Mouse (Mus musculus): ENCODE data around the gene Rock2.
A peak's percentile ranks its signal among the peaks of the same experiment; 100 is the strongest.

The Rock2 gene

DNA sequence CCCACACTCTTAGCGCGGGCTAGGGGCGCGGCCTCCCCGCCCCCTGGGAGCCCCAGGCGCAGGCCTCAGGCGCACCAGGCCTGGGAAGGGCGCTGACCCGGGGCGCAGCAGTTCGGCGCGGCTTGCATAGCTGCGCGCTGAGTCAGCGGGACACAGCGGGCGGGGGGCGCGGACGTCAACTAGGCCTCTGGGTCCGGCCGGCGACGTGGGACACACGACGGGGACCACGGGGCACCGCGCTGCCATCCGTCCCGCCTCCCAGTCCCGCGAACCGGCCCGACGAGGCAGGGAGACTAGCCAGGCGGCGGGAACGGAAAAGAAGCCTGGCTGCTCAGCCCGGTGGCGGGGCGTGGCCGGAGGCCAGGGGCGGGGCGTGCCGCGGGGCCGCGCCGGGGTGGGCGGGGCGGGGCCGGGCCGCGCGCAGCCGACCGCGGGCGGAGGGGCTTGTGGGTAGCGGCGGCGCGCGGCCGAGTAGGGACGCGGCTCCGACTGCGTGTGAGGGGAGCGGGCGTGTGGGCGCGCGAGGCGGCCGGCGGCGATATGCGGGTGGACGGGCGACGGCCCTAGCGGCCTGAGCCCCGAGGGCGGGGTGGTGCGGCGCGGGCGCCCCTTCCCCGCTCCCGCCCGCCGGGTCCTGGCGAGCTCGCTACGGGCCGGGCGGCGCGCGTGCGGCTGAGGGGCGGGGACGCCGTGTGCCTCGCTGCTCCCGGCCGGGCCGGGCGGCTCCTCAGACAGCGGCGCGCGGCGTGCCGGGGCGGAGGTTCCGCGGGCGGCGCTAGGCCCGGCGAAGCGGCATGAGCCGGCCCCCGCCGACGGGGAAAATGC lies at the start of gene Rock2:
Gene Rock2, plus strand, starts transcription at position 500 of the 825 bp plus-strand sequence.
- peak; percentile 82 for DNase-seq (ENCODE audit: low spot score)

DNA sequence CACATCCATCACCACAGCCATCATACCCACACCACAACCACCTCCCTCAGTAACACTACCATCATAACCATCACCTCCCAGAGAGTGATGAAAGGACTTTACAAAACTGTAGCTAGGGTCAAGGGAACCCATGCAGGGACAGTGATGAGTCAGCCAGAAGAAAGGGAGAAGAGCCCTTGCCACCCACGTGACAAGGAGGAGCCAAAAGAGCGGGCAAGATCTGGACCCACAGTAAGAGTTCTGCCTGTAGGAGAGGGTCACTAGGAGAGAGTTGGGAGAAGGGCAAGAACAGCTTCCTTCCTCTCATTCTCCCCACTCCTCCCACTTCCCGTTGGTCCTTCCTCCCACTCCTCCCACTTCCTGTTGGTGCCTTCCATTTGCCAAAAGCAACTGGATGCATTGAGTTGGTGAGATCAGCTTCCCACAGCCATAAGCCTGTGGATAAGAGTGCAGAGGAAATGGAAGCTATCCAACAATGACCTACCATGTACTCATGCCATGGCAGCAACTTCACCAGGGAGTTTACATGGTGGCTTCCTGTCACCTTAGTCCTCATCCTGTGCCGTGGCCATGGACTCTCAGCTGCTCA lies 47.4 kb upstream of the Rock2 start:
- peak; percentile 77 for DNase-seq (ENCODE audit: low spot score)

DNA sequence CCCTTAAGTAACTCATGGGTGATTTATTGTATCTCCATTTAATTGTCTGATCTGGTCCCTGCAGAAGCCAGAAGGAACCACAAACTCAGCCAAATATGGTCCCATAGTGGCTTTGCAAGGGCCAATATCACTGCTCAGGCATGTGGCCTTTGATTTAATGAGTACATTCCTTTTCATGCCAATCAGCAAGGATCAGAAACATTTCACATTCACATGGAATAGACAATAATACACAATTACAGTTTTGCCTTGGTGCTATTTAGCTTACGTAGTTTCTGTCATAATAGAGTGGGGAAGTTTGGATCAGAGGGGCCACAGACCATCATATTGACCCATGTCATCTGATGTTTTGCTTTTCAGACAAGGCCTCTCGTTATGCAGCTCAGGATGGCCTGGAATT lies 46.2 kb upstream of the Rock2 start:
- DNase-seq (ENCODE audit: low spot score), result no peak

DNA sequence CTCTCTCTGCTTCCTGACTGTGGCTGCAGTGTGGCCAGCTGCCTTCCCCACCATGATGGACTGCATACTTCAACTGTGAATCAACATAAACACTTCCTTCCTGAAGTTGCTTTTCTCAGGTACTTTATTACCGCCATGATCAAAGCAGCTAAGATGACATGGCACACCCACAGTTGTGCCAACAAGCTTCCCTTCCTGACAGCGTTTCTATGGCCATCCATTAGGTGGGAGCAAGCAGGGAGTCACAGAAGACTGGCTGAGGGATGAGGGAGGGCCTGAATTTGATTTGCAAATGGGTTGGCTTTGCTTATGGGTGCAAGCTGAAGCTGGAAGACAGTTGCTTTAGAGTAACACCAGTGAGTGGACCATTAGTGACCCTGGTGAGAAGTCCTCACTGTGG lies 44.9 kb upstream of the Rock2 start:
- no peak for DNase-seq (ENCODE audit: low spot score)

DNA sequence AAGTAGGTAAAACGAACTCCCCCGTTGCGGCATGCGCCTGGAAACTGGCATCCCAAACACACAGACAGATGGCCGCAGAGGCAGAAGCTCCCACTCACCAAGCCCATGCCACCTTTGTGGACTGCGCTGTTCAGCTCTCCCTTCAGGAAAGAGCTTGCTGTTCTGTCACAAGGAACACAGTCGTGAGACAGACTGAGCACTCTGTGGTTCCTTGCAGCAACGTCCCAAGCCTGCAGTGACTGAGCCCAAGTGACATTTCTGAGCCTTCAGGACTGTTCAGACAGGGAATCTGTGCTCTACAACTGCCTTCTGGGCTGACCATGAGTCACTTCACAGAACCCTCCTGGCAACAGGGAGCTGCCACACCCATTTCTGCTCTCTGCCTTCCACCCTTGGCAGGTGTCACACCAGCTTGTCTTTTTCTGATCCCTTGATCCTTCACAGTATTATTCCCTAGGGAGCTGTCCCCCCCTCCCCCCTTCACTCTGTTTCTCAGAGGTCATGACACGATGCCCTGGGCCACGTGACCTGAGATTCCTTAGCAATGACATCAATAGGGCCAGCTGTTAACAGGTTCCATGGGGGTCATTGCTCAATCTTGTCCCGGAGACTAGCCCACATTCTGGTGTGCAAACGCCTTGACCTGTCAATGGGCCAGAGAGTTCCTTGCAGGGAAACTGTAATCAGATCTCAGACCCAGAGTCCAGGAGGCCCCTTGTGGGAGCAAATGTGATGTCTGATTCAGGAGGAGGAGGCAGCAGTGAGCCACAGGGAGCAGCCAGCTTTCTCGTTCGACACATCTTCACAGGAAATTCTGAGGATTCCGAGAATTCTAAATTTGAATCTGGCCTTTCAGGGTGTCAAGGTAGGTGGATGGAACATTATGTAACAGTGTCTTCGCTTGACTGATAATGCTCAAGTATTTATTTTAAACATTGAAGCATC lies 44.0 kb upstream of the Rock2 start:
- peak; percentile 74 for DNase-seq (ENCODE audit: low spot score)

DNA sequence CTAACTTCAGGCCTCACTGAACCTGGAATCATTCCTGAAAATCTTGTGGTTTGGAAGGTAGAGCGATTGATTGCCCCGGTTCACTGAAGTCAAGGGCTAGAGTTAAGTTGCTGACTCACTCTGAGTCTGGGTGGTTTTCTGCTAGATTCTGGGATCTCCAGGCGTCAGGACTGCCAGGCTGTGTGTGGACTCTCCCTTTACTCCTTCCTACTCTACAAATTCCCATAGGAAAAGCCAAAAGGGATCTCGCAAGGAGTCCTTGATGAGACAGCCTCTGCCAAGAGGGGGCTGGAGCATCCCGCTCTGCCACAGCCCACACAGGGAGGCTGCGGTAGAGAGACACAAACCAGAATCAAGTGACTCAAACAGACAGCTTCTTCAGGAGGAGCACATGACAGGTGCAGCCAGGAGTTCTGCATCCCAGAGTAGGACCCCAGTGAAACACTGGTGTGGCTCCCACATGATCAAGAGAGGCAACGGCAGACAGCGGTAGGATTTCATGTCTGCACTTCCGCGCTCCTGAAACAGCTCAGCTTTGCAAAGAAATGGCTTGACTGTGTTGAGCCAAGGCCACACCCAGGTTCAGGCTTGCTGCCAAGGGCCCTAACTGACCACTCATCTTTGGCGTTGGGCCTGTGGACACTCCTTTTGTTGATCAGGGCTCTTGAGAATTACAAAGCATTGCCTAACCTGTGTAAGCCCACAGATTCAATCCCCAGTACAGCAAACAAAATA lies 41.1 kb upstream of the Rock2 start:
- peak; percentile 90 for DNase-seq (ENCODE audit: low spot score)

DNA sequence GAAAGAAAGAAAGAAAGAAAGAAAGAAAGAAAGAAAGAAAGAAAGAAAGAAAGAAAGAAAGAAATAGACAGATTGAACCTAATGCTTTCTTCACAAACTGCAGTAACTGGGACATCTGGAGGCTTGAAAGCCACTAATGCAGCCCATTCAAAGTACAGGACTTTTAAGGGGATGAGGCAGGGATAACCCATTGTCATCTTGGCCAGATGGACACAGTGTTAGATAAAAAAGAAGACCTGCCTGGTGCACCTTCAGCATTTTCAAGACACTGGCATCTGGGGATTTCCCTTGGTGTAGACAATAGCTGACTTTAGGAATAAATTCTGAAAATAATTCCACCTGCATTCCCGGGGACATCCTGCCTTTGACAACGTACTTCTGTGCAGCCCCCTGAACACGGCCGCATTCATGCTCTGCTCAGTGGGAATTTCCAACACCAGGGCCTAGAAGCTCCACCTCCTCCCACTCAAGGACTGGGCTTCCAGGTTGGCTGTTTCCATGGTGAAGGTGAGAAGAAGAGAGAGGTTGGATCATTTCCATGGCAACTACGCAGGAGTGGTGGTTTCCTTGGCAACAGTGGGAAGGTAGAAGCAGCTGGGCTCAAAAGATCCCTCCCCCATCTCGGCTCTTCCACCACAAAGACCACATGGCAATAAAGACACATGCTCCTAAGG lies 38.9 kb upstream of the Rock2 start:
- DNase-seq (ENCODE audit: low spot score), result peak; percentile 51

DNA sequence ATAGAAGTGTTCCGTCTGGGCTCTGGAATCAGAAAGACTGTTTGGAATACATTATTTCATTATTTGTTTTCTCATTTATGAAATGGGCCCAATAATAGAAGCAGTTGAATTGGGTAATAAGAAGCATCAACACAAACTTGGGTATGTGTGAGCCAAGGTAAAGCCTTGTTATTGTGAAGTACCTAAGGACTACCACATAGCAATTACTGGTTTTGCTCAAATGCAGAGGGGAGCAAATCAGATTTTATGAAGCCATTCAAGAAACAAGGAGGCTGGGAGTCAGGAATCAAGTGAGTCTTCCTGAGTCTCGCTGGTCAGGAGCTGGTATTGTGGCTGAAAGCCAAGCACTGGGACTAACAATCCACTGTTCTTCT lies 38.4 kb upstream of the Rock2 start:
- no peak for DNase-seq (ENCODE audit: low spot score)

DNA sequence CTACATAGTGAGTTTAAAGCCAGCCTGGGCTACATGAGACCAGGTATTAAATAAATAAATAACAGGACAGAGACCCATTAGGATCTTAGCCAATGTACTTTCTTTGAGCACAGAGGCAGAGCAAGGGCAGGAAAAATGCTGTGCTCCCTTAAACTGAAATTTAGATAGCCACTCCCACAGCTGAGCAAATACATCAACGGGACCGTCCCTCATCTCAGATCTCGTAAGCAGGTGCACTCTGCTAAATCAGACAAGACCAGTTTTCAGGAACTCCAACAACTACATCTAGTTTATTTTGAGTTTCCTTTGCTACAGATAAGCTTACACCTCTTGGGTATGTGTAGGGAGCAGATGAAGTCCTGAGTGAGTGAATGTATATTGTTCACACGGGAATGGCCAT lies 36.6 kb upstream of the Rock2 start:
- no peak for DNase-seq (ENCODE audit: low spot score)

DNA sequence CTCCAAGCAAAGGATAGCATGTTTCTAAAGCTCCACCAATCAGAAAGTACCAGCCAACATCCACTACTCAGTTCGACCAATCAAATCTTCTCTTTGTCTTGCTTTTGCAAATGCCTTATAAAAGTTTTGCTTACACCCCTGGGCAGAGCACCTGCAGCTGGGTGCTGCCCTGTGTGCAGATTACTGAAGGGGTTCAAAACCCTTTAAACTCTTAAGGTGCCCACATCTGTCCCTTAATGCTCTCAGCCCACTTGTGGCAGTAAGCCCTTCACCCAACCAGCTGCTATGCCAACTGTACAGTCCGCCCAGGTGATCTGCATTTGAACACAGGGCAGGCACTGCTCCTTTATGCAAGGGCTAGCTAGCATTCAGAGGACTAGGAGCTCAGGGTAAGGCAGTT lies 34.9 kb upstream of the Rock2 start:
- no peak for DNase-seq (ENCODE audit: low spot score)

DNA sequence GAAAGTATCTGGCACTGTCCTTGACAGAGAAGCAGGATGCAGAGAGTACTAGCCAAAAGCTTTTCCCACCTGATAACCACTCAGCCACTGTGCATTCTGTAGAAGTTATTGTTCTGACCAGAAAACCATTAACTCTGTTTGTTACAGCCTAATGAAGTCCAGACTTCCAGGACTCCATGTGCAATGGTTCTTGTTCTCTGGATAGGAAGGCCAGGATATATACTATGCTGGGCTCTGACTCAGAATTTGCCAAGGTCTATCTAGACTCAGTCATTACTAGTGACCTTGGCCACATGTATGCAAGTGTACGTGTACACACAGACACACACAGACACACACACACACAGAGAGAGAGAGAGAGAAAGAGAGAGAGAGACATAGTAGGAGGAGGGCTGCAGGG lies 34.2 kb upstream of the Rock2 start:
- DNase-seq (ENCODE audit: low spot score), result no peak

DNA sequence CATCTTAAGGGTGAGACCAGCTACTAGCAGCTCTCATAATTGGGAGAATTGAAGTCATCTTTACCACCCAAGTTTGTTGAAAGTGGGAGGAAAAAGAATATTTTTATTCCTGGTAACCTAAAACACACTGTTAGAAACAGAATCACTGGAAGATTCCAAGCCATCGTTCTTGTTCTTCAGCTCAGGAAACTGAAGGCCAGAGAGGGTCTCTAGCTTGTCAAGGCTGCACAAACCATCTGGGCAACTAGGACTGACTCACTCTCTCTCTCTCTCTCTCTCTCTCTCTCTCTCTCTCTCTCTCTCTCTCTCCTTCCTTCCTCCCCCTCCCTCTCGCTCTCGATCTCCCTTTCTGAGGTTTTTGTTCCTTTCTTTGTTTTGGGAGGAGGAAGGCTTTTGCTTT lies 33.7 kb upstream of the Rock2 start:
- no peak for DNase-seq (ENCODE audit: low spot score)

DNA sequence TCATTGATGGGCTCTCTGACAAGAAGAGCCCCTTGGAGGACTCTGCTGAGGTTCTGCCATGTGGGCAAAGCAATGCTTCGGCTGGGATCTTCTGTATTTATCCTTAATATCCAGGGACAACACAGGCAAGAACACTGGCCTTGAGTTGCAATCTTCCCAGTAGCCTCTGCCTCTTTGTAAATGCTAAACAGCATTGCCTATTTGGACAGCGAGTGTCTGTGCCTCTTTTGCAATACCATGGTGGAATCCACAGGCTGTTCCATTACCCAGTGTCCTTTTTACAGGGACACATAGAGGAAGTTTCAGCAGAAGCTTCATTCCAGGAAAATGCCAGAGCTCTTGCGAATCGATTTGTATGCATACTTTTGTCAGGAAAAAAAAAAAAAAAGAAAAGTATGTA lies 30.2 kb upstream of the Rock2 start:
- peak; percentile 50 for DNase-seq (ENCODE audit: low spot score)

DNA sequence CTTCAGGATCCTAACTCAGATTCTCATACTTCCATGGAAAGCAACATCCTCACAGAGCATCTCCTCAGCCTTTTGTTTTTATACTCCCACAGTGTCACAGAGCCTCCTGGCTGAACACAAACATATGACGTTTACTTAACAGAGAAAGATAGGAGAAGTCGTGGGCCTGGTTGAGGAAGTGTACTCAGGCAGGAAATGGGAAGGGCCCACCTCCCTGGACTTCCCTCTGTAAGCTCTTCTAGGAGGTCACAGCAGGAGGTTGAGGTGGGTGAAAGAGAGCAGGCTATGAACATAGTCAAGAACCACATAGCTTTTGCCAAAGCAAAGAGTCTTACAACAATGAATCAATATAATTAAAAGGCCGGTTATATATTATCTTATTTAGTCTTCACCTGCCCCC lies 28.8 kb upstream of the Rock2 start:
- peak; percentile 66 for DNase-seq (ENCODE audit: low spot score)

DNA sequence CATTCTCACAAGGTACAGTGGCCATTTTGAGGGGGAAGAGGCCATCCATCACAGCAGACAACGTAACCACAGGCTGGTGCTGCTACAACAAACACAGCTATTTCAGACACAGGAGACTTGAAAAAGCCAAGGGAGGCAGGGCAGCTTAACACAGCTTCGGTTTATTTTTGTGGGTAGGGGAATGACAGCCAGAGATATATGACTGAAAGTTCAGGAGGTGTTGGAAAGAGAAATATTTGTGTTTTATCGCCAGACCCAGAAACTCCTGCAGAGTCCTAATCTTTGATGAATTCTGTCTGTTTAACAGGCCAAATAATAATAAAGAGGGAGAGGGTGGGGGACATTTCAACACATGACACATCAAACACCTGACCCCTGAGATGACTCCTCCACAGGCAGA lies 28.2 kb upstream of the Rock2 start:
- no peak for DNase-seq (ENCODE audit: low spot score)

DNA sequence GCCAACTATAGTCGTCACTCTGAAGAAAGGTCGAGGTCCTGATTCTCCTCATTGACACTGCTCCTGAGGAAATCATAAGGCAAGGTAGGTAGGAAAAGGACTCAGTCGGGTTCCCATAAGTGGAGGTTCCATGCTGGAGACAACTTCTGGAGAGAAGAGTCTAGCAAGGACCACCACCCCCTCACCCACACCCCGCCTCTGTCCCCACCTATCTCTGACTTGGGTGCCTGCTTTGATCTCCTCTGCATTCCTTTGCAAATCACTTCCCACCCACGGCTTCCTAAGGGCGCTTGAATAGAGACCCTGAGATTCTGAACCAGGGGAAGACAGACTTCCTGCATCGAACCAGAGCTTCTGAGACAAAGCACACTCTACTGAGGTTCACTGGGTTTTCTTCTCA lies 27.4 kb upstream of the Rock2 start:
- DNase-seq (ENCODE audit: low spot score), result no peak

DNA sequence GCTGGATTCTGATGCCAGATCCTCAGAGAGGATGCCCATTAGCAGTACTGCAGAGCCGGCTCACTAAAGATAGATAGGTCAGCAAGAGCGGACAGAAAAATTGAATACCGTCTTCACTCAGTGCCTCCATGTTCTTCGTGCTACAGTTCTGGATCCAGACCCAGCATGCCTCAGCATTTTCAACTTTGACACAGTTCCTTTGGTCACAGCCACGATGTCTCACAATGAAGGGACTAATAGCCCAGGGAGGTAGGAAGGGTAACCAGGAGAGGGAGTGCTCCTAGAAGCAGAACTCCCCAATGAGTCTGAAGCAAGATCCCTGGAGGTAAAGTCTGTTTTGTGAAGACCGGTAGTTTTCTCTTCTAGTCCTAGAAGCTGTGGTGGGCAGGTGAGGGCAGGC lies 26.1 kb upstream of the Rock2 start:
- no peak for DNase-seq (ENCODE audit: low spot score)

DNA sequence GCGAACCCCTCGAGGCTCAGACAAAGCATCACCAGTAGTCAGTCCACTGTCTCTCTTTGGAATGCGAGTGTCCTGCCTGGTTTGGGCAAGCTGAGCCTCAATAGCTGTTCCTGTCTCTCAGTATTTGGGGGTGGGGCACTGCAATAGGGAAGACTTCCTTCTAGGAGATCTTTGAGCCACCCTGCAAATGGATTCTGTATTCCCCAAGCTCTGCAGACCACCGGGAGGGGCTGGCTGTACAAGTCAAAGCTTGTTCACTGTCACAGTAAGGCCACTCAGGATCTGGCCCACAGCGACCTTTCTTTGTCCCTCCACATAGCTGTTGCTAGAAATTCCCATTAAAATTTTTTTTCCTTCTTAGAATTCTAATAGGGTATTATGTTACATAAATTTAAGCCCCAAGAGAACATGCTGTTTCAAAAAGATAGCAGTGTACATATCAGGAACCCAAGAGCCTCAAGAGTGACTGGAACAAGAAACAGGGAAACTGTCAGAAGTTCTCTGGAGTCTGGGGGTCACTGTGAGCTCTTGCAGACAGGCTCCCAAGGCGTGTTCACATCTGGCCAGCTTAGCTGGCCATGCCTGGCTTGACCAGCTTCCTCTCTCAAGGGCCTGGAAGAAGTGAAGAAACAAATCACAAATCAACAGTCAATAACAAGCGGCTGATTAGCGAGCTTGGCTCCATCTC lies 25.5 kb upstream of the Rock2 start:
- no peak for DNase-seq (ENCODE audit: low spot score)

DNA sequence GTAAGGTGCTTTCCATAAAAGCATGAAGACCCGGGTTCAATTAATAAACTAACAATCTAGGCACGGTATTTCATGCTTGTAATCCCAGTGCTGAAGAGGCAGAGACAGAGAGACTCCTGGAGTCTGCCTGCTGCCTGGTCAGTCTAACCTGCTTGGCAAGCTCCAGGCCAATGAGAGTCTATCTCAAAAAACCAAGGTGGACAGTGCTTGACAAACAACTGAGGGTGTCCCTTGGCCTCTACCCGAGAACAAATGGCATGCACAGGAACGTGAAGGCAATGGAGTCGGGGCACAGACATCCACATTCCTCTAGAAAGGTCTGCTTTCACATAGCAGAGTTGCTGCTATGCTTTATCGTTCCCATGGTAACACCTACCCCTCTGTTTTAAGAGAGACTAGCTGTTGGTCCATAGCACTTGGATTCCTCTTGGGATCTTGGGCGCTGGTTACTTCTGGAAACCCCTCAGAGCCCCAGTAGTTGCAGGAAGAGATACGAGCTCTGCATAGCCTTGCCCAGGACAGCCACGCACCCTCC lies 24.8 kb upstream of the Rock2 start:
- DNase-seq (ENCODE audit: low spot score), result no peak

DNA sequence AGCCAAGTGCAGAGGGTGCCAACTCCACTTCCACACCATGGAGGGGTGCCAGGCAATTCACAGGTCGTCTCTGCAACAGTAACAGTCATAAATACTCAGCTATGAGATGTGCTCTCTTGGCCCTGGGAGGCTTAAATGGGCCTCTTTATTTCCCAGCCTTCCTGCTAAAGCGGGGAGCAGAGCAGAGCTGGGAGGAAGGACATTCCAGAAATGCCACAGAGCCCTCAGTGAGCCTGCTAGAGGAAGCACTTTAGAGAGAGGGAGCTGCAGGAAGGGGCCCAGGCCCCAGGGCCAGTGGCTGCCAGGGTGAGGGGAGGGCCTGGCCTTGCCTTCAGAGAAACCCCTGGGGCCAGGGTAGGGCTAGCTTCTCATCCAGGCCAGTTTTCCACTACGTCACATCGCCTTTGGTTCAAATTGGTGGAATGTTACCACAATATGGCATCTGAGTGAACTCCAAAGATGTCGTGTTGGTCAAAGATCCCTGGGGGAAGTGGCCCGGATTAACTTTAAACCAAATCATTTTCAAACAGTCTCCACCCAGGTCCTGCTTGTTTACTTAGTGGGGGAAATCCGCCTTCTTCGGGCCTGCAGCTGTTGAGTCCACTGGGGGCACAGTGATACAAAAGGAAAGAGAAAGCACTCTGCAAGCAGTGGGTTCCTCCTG lies 24.2 kb upstream of the Rock2 start:
- DNase-seq (ENCODE audit: low spot score), result peak; percentile 81

Measured in lung, postnatal 25 days (tissue).